Mouse (Mus musculus) heart, adult 2 months (tissue): ENCODE results near the gene Dcpp2.

ENCODE experiments used
- CTCF ChIP-seq: fragments of 200-600 bp; IDR thresholded peaks from 2 replicates; pipeline ENCODE4 v1.8.1; 2022; ENCODE audit warnings: antibody characterized with exemption, mild to moderate bottlenecking, moderate library complexity
- EP300 ChIP-seq: fragments of 200-500 bp; IDR thresholded peaks from 2 replicates; pipeline ENCODE4 v1.6.1; 2011; ENCODE audit warnings: low read depth, low read length, control low read depth; ENCODE audit not compliant: insufficient read depth
- POLR2A ChIP-seq: fragments of 200-500 bp; IDR thresholded peaks from 2 replicates; pipeline ENCODE4 v1.6.1; 2011; ENCODE audit warnings: mild to moderate bottlenecking, low read depth, low read length, control low read depth; ENCODE audit not compliant: insufficient read depth

DNA sequence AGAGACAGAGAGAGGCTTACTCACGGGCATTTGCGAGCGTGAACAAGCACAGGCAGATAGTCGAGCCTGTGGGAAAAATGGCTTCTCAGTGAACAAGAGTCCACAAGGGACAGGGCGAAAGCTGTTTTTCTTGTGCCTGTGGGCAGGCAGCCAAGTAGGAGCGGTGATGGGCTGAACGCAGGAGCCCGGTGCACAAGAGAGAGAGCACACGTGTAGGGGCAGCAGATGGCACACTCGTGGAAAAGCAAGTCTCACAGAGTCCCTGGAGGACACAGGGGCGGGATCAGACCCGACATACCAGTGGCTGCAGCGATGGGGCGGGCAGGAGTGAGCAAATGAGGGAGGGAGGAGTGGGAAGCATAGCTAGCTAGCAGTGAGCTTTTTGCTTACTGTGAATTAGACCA lies 44.4 kb downstream of the Dcpp2 start:
- no peak for TF ChIP-seq POLR2A
- TF ChIP-seq CTCF: no peak
- TF ChIP-seq EP300: no peak
